Mouse (Mus musculus) hindbrain, embryonic 13.5 days (tissue): Measurements from ENCODE around the gene Brip1. TPM values are rescaled to one million over a fixed set of nuclear protein-coding genes. Genes with fewer than 3 reads are reported as not detected.

Experiments used
- ATAC-seq: fragments of 200-750 bp; cut with Nextera tagmentation; 2 replicates; pipeline ENCODE4 v1.8.0; 2017; ENCODE audit warnings: moderate TSS enrichment; ENCODE audit not compliant: low FRiP score
- H3K27ac ChIP-seq: fragments of 300-500 bp; sonication (generic); 2 replicates; pipeline ENCODE4 v1.5.1; 2015; ENCODE audit warnings: inconsistent platforms, mild to moderate bottlenecking, moderate library complexity
- H3K27me3 ChIP-seq: fragments of 300-500 bp; sonication (generic); 2 replicates; pipeline ENCODE4 v1.6.1; 2015; ENCODE audit warnings: mild to moderate bottlenecking, inconsistent platforms
- H3K36me3 ChIP-seq: fragments of 300-500 bp; sonication (generic); 2 replicates; pipeline ENCODE4 v1.6.1; 2015; ENCODE audit warnings: mild to moderate bottlenecking, inconsistent platforms
- H3K4me1 ChIP-seq: fragments of 300-500 bp; sonication (generic); replicated peaks from 2 replicates; pipeline ENCODE4 v1.6.1; 2015; ENCODE audit warnings: inconsistent platforms
- H3K4me2 ChIP-seq: fragments of 300-500 bp; sonication (generic); 2 replicates; pipeline ENCODE4 v1.6.1; 2015; ENCODE audit warnings: inconsistent platforms, mild to moderate bottlenecking, moderate library complexity
- H3K4me3 ChIP-seq: fragments of 300-500 bp; sonication (generic); 2 replicates; pipeline ENCODE4 v1.5.1; 2015; ENCODE audit warnings: mild to moderate bottlenecking, inconsistent platforms
- H3K9ac ChIP-seq: fragments of 300-500 bp; sonication (generic); 2 replicates; pipeline ENCODE4 v1.6.1; 2015; ENCODE audit warnings: mild to moderate bottlenecking, inconsistent platforms
- H3K9me3 ChIP-seq: fragments of 300-500 bp; sonication (generic); 2 replicates; pipeline ENCODE4 v1.6.1; 2016; ENCODE audit warnings: inconsistent platforms
- WGBS: fragments of 180-500 bp; shearing (Covaris S2); methylation state at CpG from one replicate; pipeline ENCODE4 v1.1.7; 2015; 5-methylcytosine and 5-hydroxymethylcytosine counted together
- polyA plus RNA-seq: library from polyadenylated mRNA; unstranded; fragments of >200 nt; fragmentation: Nextera tagmentation; extraction: Ambion mirVana; gene quantifications from 2 replicates; pipeline ENCODE4 v1.2.1, GENCODE M21; 2015

The Brip1 gene
- polyA plus RNA-seq, 1 experiment from 2014 or later = 2.3 TPM

DNA sequence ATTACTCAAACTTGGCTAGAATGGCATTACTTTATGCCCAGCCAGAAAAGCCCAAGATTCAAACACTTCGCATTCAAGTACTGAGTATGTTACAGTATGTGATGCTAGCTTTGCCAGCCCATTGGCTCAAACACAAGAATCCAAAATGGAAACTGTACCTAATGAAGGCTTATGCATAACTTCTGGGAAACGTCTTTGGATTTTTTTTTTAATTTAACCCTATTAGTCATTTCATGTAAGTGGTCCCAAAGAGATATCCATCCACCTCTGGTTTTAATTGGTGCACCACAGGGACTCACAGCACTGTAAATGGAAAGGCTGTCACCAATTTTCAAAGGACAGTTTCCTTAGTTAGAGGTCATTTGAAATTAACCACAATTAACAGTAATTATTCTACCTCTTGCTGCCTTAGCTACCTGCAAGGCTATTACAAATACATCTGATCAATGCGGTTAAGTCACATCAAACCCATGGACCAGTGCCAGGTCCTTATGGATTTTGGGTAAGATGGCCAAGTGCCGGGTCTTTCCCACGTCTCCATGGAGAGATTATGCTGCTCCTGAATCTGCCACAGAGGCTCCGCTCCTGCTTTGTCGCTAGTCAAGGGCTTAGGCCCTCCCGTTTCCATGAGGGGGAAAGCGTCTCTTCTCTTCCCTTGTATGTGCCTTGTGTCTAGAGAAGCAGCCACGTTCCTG lies 192.6 kb downstream of the Brip1 start:
- H3K27ac ChIP-seq = no peak overlapping the region
- WGBS = 74% methylated on average over 10 of the region's 10 CpGs
- H3K4me2 ChIP-seq = no peak overlapping the region
- no peak overlapping the region for H3K4me3 ChIP-seq
- no peaks in the 10 kb centered on the region for H3K4me1 ChIP-seq
- no peak for ATAC-seq
- H3K9me3 ChIP-seq = no peaks in the 10 kb centered on the region
- H3K36me3 ChIP-seq = no peaks in the 10 kb centered on the region
- H3K27me3 ChIP-seq = no peaks in the 10 kb centered on the region
- H3K9ac ChIP-seq = no peak overlapping the region

Other genes starting within 250 kb of the Brip1 start
- gene Ints2, start 56.4 kb upstream of the Brip1 start, polyA plus RNA-seq = 27.3 and 27.9 TPM in 2 replicates
- 9.4 and 10.3 TPM in 2 replicates for gene Med13, start 156.4 kb upstream of the Brip1 start, polyA plus RNA-seq